Mouse (Mus musculus) CH12.LX (cell line): ENCODE results near the gene Dtl.

Experiments used
- CTCF ChIP-seq, 2 experiments: IDR thresholded peaks in 1 of 2; conservative IDR thresholded peaks in 1 of 2; 2 replicates each; pipeline ENCODE4 v1.5.1; 2011 to 2012; ENCODE audit warnings: low read depth in 2 of 2, low read length in 2 of 2, improper control_type of control experiment in 1 of 2, inconsistent platforms in 1 of 2, mild to moderate bottlenecking in 1 of 2, moderate library complexity in 1 of 2
- NRF1 ChIP-seq: IDR thresholded peaks from 2 replicates; pipeline ENCODE4 v1.6.1; 2014; ENCODE audit warnings: low read depth, mild to moderate bottlenecking, inconsistent platforms, low read length, improper control_type of control experiment, moderate library complexity
- POLR2AphosphoS2 ChIP-seq: IDR thresholded peaks from 2 replicates; pipeline ENCODE4 v1.6.1; 2011; ENCODE audit warnings: low read depth, low read length, improper control_type of control experiment
- RAD21 ChIP-seq: IDR thresholded peaks from 2 replicates; pipeline ENCODE4 v1.6.1; 2011; ENCODE audit warnings: low read depth, mild to moderate bottlenecking, low read length, improper control_type of control experiment, moderate library complexity
- TCF12 ChIP-seq: IDR thresholded peaks from 2 replicates; pipeline ENCODE4 v1.6.1; 2014; ENCODE audit warnings: low read depth, mild to moderate bottlenecking, inconsistent platforms, low read length, improper control_type of control experiment
- UBTF ChIP-seq: IDR thresholded peaks from 2 replicates; pipeline ENCODE4 v1.6.1; 2012; ENCODE audit warnings: low read depth, mild to moderate bottlenecking, inconsistent platforms, low read length, improper control_type of control experiment, moderate library complexity
- USF1 ChIP-seq: IDR thresholded peaks from 2 replicates; pipeline ENCODE4 v1.6.1; 2014; ENCODE audit warnings: low read depth, mild to moderate bottlenecking, inconsistent platforms, low read length, improper control_type of control experiment
- ZC3H11A ChIP-seq: IDR thresholded peaks from 2 replicates; pipeline ENCODE4 v1.6.1; 2012; ENCODE audit warnings: low read depth, mild to moderate bottlenecking, inconsistent platforms, low read length, improper control_type of control experiment
- ZKSCAN1 ChIP-seq: IDR thresholded peaks from 2 replicates; pipeline ENCODE4 v1.6.1; 2012; ENCODE audit warnings: low read depth, inconsistent platforms, low read length, improper control_type of control experiment, borderline replicate concordance

DNA sequence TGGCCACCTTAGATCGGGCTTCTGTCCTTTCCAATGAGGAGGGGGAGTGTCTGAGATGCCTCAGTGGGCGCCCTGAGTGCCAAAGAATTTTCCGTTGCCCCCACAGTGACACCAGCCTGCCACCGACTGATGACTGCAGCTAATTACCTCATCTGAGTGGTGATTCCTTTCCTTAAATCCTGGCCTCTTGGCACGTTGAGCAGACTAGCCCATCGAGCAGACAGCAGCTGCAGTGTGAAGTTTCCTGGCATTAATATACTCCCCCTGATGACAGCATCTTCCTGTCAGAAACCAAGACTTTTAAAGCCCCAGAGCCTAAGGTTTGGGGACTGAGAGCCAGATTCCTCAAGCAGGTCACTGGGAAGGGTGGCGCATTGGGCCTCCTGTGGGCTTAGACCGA lies 53.9 kb downstream of the Dtl start:
- TF ChIP-seq CTCF (conservative IDR thresholded peaks at IDR 0.05 in 1 of 2, IDR thresholded peaks at IDR 0.05 in 1 of 2; ENCODE audit: low read depth in 2 of 2, low read length in 2 of 2) (no peak), POLR2AphosphoS2 (no peak), UBTF (no peak), USF1 (no peak), NRF1 (no peak), ZC3H11A (no peak), ZKSCAN1 (no peak), TCF12 (no peak), RAD21 (no peak)
